Mouse (Mus musculus) liver, embryonic 11.5 days (tissue): ENCODE data around the gene Nell1. TPM values are rescaled to one million over a fixed set of nuclear protein-coding genes. Genes with fewer than 3 reads are reported as not detected.

Experiments used
- ATAC-seq: fragments of 200-750 bp; cut with Nextera tagmentation; replicated peaks from 2 replicates; pipeline ENCODE4 v1.8.0; 2017; ENCODE audit warnings: moderate number of reproducible peaks, mild to moderate bottlenecking, moderate TSS enrichment, moderate library complexity; ENCODE audit not compliant: low FRiP score
- DNase-seq: peaks from one replicate; pipeline ENCODE4 v3.0.0-alpha.2; 2017; ENCODE audit warnings: low spot score
- H3K27ac ChIP-seq: fragments of 300-500 bp; sonication (generic); 2 replicates; pipeline ENCODE4 v1.5.1; 2014; ENCODE audit warnings: mild to moderate bottlenecking, low read depth, low read length, control low read depth
- H3K27me3 ChIP-seq: fragments of 300-500 bp; sonication (generic); replicated peaks from 2 replicates; pipeline ENCODE4 v1.6.1; 2014; ENCODE audit warnings: low read length, mixed read lengths; ENCODE audit not compliant: control insufficient read depth, insufficient read depth
- H3K36me3 ChIP-seq: fragments of 300-500 bp; sonication (generic); 2 replicates; pipeline ENCODE4 v1.6.1; 2014; ENCODE audit warnings: mild to moderate bottlenecking, low read length, moderate library complexity, mixed read lengths; ENCODE audit not compliant: control insufficient read depth, insufficient read depth
- H3K4me1 ChIP-seq: fragments of 300-500 bp; sonication (generic); replicated peaks from 2 replicates; pipeline ENCODE4 v1.6.1; 2014; ENCODE audit warnings: low read length, mixed read lengths; ENCODE audit not compliant: control insufficient read depth, insufficient read depth
- H3K4me2 ChIP-seq: fragments of 300-500 bp; sonication (generic); 2 replicates; pipeline ENCODE4 v1.6.1; 2014; ENCODE audit warnings: mild to moderate bottlenecking, control low read depth, moderate library complexity
- H3K4me3 ChIP-seq: fragments of 300-500 bp; sonication (generic); 2 replicates; pipeline ENCODE4 v1.5.1; 2014; ENCODE audit warnings: low read depth, low read length, control low read depth
- H3K9ac ChIP-seq: fragments of 300-500 bp; sonication (generic); 2 replicates; pipeline ENCODE4 v1.6.1; 2014; ENCODE audit warnings: low read depth, low read length, control low read depth
- H3K9me3 ChIP-seq: fragments of 300-500 bp; sonication (generic); 2 replicates; pipeline ENCODE4 v1.6.1; 2016; ENCODE audit warnings: low read length, inconsistent platforms, mixed read lengths; ENCODE audit not compliant: control insufficient read depth
- WGBS: fragments of 180-500 bp; shearing (Covaris S2); extraction: QIAGEN DNeasy Blood & Tissue Kit; methylation state at CpG from one replicate; pipeline ENCODE4 v1.1.7; 2014; 5-methylcytosine and 5-hydroxymethylcytosine counted together
- polyA plus RNA-seq: library from polyadenylated mRNA; unstranded; fragments of >200 nt; fragmentation: Nextera tagmentation; extraction: Ambion mirVana; gene quantifications from 2 replicates; pipeline ENCODE4 v1.2.1, GENCODE M21; 2014

Nell1 gene
- polyA plus RNA-seq, 1 experiment from 2014 or later, result 1.7 TPM

- ATAC-seq (no peak), DNase-seq (no peak)
- H3K4me3 ChIP-seq, result no peak overlapping the region
- H3K9me3 ChIP-seq, result no peaks in the 10 kb centered on the region
- H3K36me3 ChIP-seq, result no peaks in the 10 kb centered on the region
- H3K27me3 ChIP-seq, result no peaks in the 10 kb centered on the region
- whole genome bisulfite sequencing, result 82% methylated on average over 1 of the region's 1 CpGs
- H3K9ac ChIP-seq, result no peak overlapping the region
- H3K4me2 ChIP-seq, result no peak overlapping the region
- no peak overlapping the region for H3K27ac ChIP-seq
- no peaks in the 10 kb centered on the region for H3K4me1 ChIP-seq
Measured at GRCm38 (mm10) chr7:50675444-50675843, 700.8 kb downstream of the Nell1 start.

GRCm38 (mm10) chr7:50677511-50677910, 702.8 kb downstream of the Nell1 start:
- DNase-seq (no peak), ATAC-seq (no peak)
- Histone ChIP-seq H3K4me1 (no peaks in the 10 kb centered on the region), H3K9me3 (no peaks in the 10 kb centered on the region), H3K4me2 (no peak overlapping the region), H3K36me3 (no peaks in the 10 kb centered on the region), H3K27ac (no peak overlapping the region), H3K9ac (no peak overlapping the region), H3K4me3 (no peak overlapping the region), H3K27me3 (no peaks in the 10 kb centered on the region)
- WGBS, result 69% methylated on average over 1 of the region's 1 CpGs

- no peaks in the 10 kb centered on the region for H3K36me3 ChIP-seq
Measured at GRCm38 (mm10) chr7:50686337-50686736, 711.7 kb downstream of the Nell1 start.

GRCm38 (mm10) chr7:50725166-50725565, 750.5 kb downstream of the Nell1 start:
- WGBS, result 76% methylated on average over 3 of the region's 3 CpGs
- Histone ChIP-seq H3K27ac (no peak overlapping the region), H3K27me3 (no peaks in the 10 kb centered on the region), H3K9ac (no peak overlapping the region), H3K4me2 (no peak overlapping the region), H3K36me3 (no peaks in the 10 kb centered on the region), H3K9me3 (no peaks in the 10 kb centered on the region), H3K4me1 (no peaks in the 10 kb centered on the region), H3K4me3 (no peak overlapping the region)
- ATAC-seq (no peak), DNase-seq (no peak)

More at GRCm38 (mm10) chr7:50686337-50686736, 711.7 kb downstream of the Nell1 start:
- ATAC-seq (no peak), DNase-seq (no peak)
- no peaks in the 10 kb centered on the region for H3K9me3 ChIP-seq
- no peak overlapping the region for H3K4me2 ChIP-seq
- H3K27me3 ChIP-seq, result no peaks in the 10 kb centered on the region
- H3K4me1 ChIP-seq, result no peaks in the 10 kb centered on the region
- H3K4me3 ChIP-seq, result no peak overlapping the region
- 88% methylated on average over 5 of the region's 5 CpGs for WGBS
- no peak overlapping the region for H3K9ac ChIP-seq
- no peak overlapping the region for H3K27ac ChIP-seq

GRCm38 (mm10) chr7:50730951-50731350, 756.3 kb downstream of the Nell1 start:
- Histone ChIP-seq H3K36me3 (no peaks in the 10 kb centered on the region), H3K27ac (no peak overlapping the region), H3K9me3 (no peaks in the 10 kb centered on the region), H3K4me2 (no peak overlapping the region), H3K4me3 (no peak overlapping the region), H3K9ac (no peak overlapping the region), H3K4me1 (no peaks in the 10 kb centered on the region), H3K27me3 (no peaks in the 10 kb centered on the region)
- no peak for ATAC-seq
- no peak for DNase-seq
- 52% methylated on average over 4 of the region's 4 CpGs for WGBS

- no peak overlapping the region for H3K27ac ChIP-seq
- ATAC-seq, result no peak
Measured at GRCm38 (mm10) chr7:50755516-50755915, 780.9 kb downstream of the Nell1 start.

GRCm38 (mm10) chr7:50756409-50756808, 781.7 kb downstream of the Nell1 start:
- Histone ChIP-seq H3K36me3 (no peaks in the 10 kb centered on the region), H3K27ac (no peak overlapping the region), H3K9ac (no peak overlapping the region), H3K27me3 (no peaks in the 10 kb centered on the region), H3K4me1 (no peaks in the 10 kb centered on the region), H3K4me2 (no peak overlapping the region), H3K9me3 (no peaks in the 10 kb centered on the region), H3K4me3 (no peak overlapping the region)
- ATAC-seq (no peak), DNase-seq (no peak)
- 88% methylated on average over 5 of the region's 5 CpGs for WGBS

More at GRCm38 (mm10) chr7:50755516-50755915, 780.9 kb downstream of the Nell1 start:
- WGBS, result 69% methylated on average over 3 of the region's 3 CpGs
- Histone ChIP-seq H3K4me3 (no peak overlapping the region), H3K36me3 (no peaks in the 10 kb centered on the region), H3K27me3 (no peaks in the 10 kb centered on the region), H3K9ac (no peak overlapping the region), H3K9me3 (no peaks in the 10 kb centered on the region), H3K4me2 (no peak overlapping the region), H3K4me1 (no peaks in the 10 kb centered on the region)
- no peak for DNase-seq

- Histone ChIP-seq H3K4me2 (no peak overlapping the region), H3K36me3 (no peaks in the 10 kb centered on the region), H3K4me1 (no peaks in the 10 kb centered on the region), H3K9ac (no peak overlapping the region), H3K27ac (no peak overlapping the region), H3K27me3 (no peaks in the 10 kb centered on the region), H3K9me3 (no peaks in the 10 kb centered on the region), H3K4me3 (no peak overlapping the region)
- DNase-seq (no peak), ATAC-seq (no peak)
Measured at GRCm38 (mm10) chr7:50773516-50773915, 798.9 kb downstream of the Nell1 start.

GRCm38 (mm10) chr7:50781105-50781504, 806.4 kb downstream of the Nell1 start:
- WGBS, result 86% methylated on average over 1 of the region's 1 CpGs
- Histone ChIP-seq H3K27ac (no peak overlapping the region), H3K9ac (no peak overlapping the region), H3K4me1 (no peaks in the 10 kb centered on the region), H3K27me3 (no peaks in the 10 kb centered on the region), H3K4me3 (no peak overlapping the region), H3K4me2 (no peak overlapping the region), H3K9me3 (no peaks in the 10 kb centered on the region), H3K36me3 (no peaks in the 10 kb centered on the region)
- no peak for ATAC-seq
- no peak for DNase-seq
